Mouse (Mus musculus) kidney, adult 18-20 months (tissue): Measurements from ENCODE around the gene Cer1.
A peak's percentile ranks its signal among the peaks of the same experiment; 100 is the strongest.

Source experiments
- DNase-seq: peaks from one replicate; pipeline ENCODE4 v3.0.0; 2021

Gene Cer1

GRCm38 (mm10) chr4:82872548-82872947 is 12.4 kb downstream of the Cer1 start:
- DNase-seq, result no peak

DNA sequence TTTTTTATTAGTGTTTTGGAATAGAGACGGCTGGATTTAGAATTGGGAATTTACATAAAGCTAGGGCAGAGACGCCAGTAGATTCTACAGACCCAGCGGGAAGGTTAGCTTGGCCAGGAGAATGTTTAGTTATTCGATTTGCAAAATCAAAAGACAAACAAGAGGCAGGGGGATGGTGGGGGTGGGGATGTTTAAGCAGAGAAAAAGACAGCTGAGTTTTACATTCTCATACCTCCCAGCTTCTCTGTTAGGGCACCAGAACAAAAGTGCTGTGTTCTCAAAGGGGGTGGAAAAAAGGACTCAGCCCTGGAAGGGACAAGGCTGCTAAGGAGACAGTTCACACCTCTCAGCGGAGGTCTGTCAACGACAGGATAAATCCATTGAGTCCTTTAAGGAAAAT is 12.8 kb downstream of the Cer1 start:
- no peak for DNase-seq

- DNase-seq, result no peak
Measured at GRCm38 (mm10) chr4:82870931-82871330, 14.0 kb downstream of the Cer1 start.

DNA sequence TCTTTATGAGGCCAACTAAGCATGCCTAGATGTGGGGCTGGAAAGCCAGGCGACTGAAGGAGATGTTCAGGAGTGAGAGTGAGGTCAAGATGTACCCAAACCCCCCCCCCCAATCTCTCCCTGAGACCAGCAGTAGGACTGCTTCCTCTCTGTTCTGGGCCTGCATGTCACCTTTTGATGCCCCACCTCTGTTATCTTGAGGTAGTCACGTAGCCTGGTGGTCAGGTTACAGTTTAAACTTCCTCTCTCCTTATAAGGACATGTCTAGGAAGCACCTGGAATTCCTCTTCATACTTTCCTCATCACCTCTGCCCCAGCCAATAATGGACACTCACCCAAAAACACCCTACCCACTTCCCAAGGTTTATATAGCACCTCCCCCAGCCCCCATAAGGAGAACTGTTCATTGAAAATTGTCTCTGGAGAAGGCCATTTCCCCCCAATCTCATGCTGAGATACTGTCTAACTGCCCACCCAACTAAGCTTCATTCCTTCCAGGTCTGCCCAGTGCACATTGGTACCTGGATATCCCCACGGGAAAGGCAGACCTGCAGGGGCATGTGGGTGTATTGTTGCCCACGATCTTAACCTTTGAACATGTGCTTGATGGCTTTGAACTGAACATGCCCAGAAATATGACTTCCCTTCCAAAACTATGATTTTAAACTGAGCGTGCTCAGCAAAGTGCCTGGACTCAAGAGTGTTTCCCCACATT is 17.1 kb downstream of the Cer1 start:
- DNase-seq, result no peak

DNA sequence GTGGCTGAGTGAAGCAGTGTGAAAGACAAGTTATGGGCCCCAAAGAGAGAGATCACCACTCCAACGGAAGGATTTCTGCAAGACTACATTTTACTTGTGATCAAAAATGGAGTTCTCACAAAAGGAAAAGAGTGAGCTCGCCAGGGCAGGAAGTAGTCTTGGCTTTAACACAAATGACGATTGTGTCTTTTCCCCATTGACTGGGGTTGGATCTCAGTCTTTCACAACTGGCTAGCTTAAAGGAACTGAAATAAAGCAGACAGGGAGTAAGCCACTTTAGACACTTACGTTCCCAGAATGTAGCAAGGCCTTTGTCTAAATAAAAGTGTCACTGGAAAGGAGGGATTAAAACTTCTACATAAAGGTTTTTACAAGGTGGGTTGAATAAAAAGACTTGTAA is 17.8 kb downstream of the Cer1 start:
- DNase-seq, result no peak

- DNase-seq, result no peak
Measured at GRCm38 (mm10) chr4:82864974-82865699, 19.8 kb downstream of the Cer1 start.

DNA sequence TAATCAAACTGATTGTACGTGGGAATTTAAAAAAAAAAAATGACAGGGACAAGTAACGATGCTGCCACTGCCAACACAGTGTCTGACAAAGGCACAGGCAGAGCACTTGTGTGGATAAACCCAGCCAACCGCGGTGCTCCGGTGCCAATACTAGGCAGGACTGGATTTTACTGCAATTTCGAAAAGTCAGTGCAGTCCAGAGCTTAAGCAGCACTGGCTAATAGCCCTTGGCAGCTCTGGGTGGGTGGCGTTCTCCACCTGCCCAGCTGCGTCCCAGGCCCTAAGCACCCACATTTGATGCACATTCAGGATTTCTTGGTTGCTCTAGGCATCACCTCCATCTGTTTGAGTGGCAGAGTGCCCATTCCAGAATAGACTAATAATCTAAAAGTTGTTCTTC is 21.6 kb downstream of the Cer1 start:
- DNase-seq, result no peak

- no peak for DNase-seq
Measured at GRCm38 (mm10) chr4:82861451-82861850, 23.5 kb downstream of the Cer1 start.

DNA sequence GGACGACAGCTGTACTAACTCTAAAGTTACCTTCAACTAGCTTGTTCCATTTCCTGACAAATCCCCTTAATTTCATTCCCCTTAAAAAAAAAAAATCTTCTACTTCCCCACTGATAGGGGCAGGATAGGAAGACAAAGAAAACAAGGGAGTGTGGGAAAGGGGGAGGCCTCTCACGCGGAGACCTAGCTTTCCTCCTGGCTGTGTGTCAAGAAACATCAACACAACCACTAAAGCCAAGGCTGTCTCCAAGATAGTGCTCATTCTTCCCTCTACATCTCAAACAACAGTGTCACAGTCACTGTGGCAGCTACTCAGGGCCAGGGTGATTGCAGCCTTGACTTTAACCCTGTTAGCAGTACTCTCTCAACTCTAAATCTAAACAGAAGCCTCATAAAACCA is 24.4 kb downstream of the Cer1 start:
- DNase-seq, result no peak

DNA sequence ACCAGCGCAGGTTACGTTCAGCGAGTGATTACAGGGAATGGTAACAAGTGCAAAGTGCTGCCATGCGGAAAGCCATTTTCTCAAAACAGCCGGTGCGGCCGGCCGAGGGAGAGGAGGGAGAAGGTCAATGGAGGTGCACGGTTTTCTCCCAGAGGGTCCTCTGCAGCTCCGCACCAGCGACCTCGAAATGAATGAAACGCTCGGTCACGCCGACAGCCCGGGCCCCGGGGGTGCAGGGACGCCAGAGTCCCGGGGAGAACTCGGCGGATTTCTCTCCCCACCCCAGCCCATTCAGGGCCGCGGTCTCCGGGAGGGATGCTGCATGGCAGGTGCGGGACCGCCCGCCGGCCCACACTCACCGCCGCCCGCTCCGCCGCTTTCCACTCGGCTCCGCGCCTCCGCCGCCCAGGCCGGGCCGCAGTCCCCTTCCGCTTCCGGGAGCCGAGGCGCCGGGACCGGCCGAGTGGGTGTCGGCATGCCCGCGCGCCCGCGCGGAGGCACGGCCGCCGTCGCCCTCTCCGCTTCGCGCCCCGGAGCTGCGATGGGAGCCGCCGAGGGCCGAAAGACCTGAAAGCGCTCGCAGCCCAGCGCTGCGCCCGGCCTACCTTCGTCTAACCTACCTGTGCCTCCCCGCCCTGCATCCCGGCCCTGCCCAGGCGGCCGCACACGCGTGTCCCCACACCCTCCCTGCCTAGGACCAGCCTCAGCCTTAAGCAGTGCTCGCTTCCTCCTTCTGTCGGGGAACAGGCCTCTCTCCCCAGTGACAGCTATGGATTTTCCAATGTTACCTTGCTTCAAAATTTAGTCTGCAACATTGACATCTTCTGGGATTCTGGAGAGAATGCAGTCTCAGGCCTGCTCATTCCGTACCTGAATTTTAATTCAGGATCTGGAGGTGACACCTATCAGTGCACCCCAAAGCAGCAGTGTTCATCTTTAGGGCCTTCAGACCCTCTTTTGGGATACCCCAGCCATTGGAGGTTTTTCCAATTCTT is 25.5 kb downstream of the Cer1 start, which contains the start of gene Zdhhc21:
Gene Zdhhc21, minus strand, starts transcription at position 828 of the 995 bp plus-strand sequence.
- peak; percentile 88 for DNase-seq

- DNase-seq, result no peak
Measured at GRCm38 (mm10) chr4:82858431-82859010, 26.4 kb downstream of the Cer1 start.

DNA sequence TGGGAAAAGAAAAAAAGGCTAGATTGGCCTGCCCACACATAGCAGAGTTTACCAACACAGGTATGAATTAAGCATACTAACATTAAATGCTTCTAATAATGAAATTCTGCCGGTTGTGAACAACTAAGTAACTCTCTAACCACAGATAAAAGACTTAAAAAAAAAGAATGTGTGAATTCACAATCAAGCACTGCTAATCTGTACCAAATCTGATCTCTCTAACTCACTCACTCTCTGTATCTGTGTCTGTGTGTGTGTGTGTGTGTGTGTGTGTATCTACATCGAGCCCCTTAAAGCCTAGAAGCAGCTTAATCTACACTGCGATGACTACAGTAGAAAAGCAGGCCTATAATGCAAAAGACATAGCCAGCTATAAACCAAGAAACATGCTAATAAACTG is 28.0 kb downstream of the Cer1 start:
- DNase-seq, result no peak

- no peak for DNase-seq
Measured at GRCm38 (mm10) chr4:82853809-82854208, 31.1 kb downstream of the Cer1 start.

GRCm38 (mm10) chr4:82848552-82849234 is 36.3 kb downstream of the Cer1 start:
- DNase-seq, result peak; percentile 9

DNA sequence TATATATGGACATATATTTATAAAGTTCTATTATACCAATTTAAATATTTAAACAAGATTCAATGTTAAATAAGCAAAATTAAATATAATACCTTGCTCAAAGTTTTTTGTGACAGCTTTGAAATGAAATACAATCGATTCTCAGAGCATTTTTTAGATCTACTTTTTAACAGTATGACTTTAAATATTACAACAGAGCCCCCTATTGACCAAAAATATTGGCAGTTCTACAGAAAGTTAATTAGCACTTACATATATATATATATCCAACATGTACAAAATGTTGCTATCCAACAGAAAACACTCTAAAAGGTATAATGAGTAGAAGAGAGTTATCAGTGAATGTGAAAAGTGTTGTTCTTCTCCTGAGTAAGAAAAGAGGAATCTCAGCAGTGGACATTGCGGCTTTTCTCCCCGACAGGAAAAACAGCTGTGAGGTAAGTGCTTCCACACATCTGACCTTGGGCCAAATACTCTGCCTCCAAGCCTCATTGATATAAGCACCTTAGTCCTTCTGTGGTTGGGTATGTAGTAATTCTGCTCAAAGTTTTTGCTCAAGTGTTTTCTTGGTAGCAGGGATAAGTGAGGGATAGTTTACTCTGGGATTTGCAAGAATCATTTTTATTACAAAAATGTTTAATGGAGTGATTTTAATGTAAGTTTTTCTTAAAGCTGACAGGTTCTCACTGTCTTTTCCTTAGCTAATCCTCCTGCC is 47.3 kb downstream of the Cer1 start:
- no peak for DNase-seq
